Mouse (Mus musculus): ENCODE data around the gene Gata2. TPM values are rescaled to one million over a fixed set of nuclear protein-coding genes. Genes with fewer than 3 reads are reported as not detected.

The Gata2 gene
- total and polyA plus RNA-seq, 2 experiments from 2014 or later = 6.1 to 19.7 TPM

GRCm38 (mm10) chr6:88198070-88198940 is 4.6 kb downstream of the Gata2 start:
- Histone ChIP-seq H3K9me3 (ENCODE audit: low read length) (no peaks in the 10 kb centered on the region), H3K27ac (no peak overlapping the region), H3K4me2 (ENCODE audit: low read depth, low read length) (peak overlapping the region; percentile 50), H3K9ac (replicated peaks; ENCODE audit: low read length) (no peak overlapping the region), H3K36me3 (ENCODE audit: insufficient read depth, low read length) (no peaks in the 10 kb centered on the region), H3K4me1 (ENCODE audit: insufficient read depth, low read length) (peaks cover 7% of the 10 kb centered on the region; the same call in 1 of the 2 replicates), H3K27me3 (ENCODE audit: insufficient read depth, low read length) (peaks cover 87% of the 10 kb centered on the region), H3K4me3 (ENCODE audit: low read length) (peak overlapping the region; percentile 30)
- peak; percentile 61 for DNase-seq (ENCODE audit: low spot score)
- no peak for TF ChIP-seq CTCF (IDR thresholded peaks at IDR 0.05; ENCODE audit: low read depth)
- ATAC-seq = no peak
- WGBS = under 1% methylated on average over 62 of the region's 62 CpGs

DNA sequence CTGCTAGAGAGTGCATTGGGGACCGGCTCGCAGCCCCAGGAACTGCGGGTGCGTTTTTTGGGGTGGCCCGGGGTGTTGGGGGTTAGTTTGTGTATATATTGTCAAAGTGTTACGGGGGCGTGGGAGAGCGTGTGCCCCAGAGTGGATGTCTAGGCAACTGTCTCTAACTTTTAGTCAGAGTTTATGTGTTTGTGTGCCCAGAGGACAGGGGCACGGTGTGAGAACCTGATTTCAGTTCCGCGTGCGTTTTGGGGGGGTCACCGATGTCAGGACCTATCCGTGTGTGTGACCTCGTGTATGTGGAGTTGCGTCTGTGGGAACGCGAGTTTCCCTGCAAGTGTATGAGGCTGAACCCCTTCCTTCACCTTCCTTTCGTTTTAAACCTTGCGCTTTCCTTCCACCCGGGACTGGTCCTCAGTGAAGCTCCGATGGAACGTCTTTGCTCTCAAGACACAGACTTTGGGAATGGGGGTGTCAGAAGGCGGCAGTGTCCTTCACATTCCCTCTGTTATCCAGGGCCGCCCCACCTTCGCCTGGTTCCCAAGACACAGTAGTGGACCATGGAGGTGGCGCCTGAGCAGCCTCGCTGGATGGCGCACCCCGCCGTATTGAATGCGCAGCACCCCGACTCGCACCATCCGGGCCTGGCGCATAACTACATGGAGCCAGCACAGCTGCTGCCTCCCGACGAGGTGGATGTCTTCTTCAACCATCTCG is 5.5 kb downstream of the Gata2 start:
- whole genome bisulfite sequencing = under 1% methylated on average over 39 of the region's 39 CpGs
- Histone ChIP-seq H3K27ac (no peak overlapping the region), H3K27me3 (ENCODE audit: insufficient read depth, low read length) (peaks cover 87% of the 10 kb centered on the region), H3K36me3 (ENCODE audit: insufficient read depth, low read length) (no peaks in the 10 kb centered on the region), H3K4me2 (ENCODE audit: low read depth, low read length) (peak overlapping the region; percentile 50), H3K4me1 (ENCODE audit: insufficient read depth, low read length) (peaks cover 1% of the 10 kb centered on the region; the same call in 1 of the 2 replicates), H3K9ac (replicated peaks; ENCODE audit: low read length) (0 out of 2 replicates have a peak overlapping the region, but pooled peaks have one; percentile 24), H3K4me3 (ENCODE audit: low read length) (peak overlapping the region; percentile 30), H3K9me3 (ENCODE audit: low read length) (no peaks in the 10 kb centered on the region)
- TF ChIP-seq CTCF (IDR thresholded peaks at IDR 0.05; ENCODE audit: low read depth) = no peak
- ATAC-seq (no peak), DNase-seq (ENCODE audit: low spot score) (no peak)

DNA sequence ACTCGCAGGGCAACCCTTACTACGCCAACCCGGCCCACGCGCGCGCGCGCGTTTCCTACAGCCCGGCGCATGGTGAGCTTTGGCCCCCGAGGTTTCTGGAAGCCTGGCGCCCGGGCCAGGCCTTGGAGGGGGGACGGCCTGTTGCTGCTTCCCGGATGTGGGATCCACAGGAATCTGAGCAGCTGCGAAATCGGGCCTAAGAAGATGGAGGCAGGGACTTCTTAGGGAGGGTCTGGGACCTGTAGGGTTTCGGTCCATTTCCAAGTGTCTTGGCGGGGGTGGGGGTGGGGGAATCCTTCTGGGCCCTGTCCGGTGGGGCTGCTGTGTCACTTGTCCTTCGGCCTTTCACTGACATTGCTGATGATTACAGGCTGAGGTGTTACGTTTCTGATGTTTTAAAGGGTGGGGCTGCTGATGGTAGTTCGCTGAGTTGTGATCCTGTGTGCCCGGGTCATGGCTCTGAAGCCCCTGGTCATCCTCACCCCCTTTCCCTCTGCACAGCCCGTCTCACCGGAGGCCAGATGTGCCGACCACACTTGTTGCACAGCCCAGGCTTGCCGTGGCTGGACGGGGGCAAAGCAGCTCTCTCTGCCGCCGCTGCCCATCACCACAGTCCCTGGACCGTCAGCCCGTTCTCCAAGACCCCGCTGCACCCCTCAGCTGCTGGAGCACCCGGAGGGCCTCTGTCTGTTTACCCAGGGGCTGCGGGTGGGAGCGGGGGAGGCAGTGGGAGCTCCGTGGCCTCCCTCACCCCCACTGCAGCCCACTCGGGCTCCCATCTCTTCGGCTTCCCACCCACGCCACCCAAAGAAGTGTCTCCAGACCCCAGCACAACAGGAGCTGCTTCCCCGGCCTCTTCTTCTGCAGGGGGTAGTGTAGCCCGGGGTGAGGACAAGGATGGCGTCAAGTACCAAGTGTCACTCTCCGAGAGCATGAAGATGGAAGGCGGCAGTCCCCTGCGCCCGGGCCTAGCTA is 6.3 kb downstream of the Gata2 start:
- DNase-seq (ENCODE audit: low spot score) (no peak), ATAC-seq (no peak)
- H3K27me3 ChIP-seq (ENCODE audit: insufficient read depth, low read length) = peaks cover 91% of the 10 kb centered on the region
- WGBS = 5% methylated on average over 49 of the region's 50 CpGs
- H3K9me3 ChIP-seq (ENCODE audit: low read length) = no peaks in the 10 kb centered on the region
- no peaks in the 10 kb centered on the region for H3K36me3 ChIP-seq (ENCODE audit: insufficient read depth, low read length)
- H3K4me3 ChIP-seq (ENCODE audit: low read length) = peak overlapping the region; percentile 30
- H3K9ac ChIP-seq (replicated peaks; ENCODE audit: low read length) = 0 out of 2 replicates have a peak overlapping the region, but pooled peaks have one; percentile 24
- no peaks in the 10 kb centered on the region for H3K4me1 ChIP-seq (ENCODE audit: insufficient read depth, low read length)
- peak overlapping the region; percentile 50 for H3K4me2 ChIP-seq (ENCODE audit: low read depth, low read length)
- TF ChIP-seq CTCF (IDR thresholded peaks at IDR 0.05; ENCODE audit: low read depth) = no peak
- no peak overlapping the region for H3K27ac ChIP-seq

- Histone ChIP-seq H3K9me3 (ENCODE audit: low read length) (no peaks in the 10 kb centered on the region), H3K4me2 (ENCODE audit: low read depth, low read length) (peak overlapping the region; percentile 50; the same call in 1 of the 2 replicates), H3K36me3 (ENCODE audit: insufficient read depth, low read length) (no peaks in the 10 kb centered on the region), H3K27ac (no peak overlapping the region), H3K4me1 (ENCODE audit: insufficient read depth, low read length) (no peaks in the 10 kb centered on the region), H3K4me3 (ENCODE audit: low read length) (no peak overlapping the region), H3K9ac (replicated peaks; ENCODE audit: low read length) (no peak overlapping the region), H3K27me3 (ENCODE audit: insufficient read depth, low read length) (peaks cover 91% of the 10 kb centered on the region)
- WGBS = 8% methylated on average over 20 of the region's 20 CpGs
- no peak for ATAC-seq
- DNase-seq (ENCODE audit: low spot score) = no peak
- no peak for TF ChIP-seq CTCF (IDR thresholded peaks at IDR 0.05; ENCODE audit: low read depth)
Measured at GRCm38 (mm10) chr6:88200693-88201609, 7.3 kb downstream of the Gata2 start.

GRCm38 (mm10) chr6:88201926-88202700 is 8.4 kb downstream of the Gata2 start:
- H3K4me3 ChIP-seq (ENCODE audit: low read length) = no peak overlapping the region
- no peak overlapping the region for H3K9ac ChIP-seq (replicated peaks; ENCODE audit: low read length)
- H3K9me3 ChIP-seq (ENCODE audit: low read length) = no peaks in the 10 kb centered on the region
- DNase-seq (ENCODE audit: low spot score) (no peak), ATAC-seq (no peak)
- no peaks in the 10 kb centered on the region for H3K36me3 ChIP-seq (ENCODE audit: insufficient read depth, low read length)
- H3K4me2 ChIP-seq (ENCODE audit: low read depth, low read length) = no peak overlapping the region
- H3K27me3 ChIP-seq (ENCODE audit: insufficient read depth, low read length) = peaks cover 94% of the 10 kb centered on the region
- no peak overlapping the region for H3K27ac ChIP-seq
- TF ChIP-seq CTCF (IDR thresholded peaks at IDR 0.05; ENCODE audit: low read depth) = no peak
- 17% methylated on average over 15 of the region's 15 CpGs for WGBS
- H3K4me1 ChIP-seq (ENCODE audit: insufficient read depth, low read length) = no peaks in the 10 kb centered on the region

Data from hindbrain, postnatal 0 days (tissue).